Mouse (Mus musculus) spleen, adult 2 months (tissue): ENCODE data around the gene Mtmr12. TPM values are rescaled to one million over a fixed set of nuclear protein-coding genes. Genes with fewer than 3 reads are reported as not detected.
"Not testable (repeated sequence)": the region's sequence is repeated elsewhere in the genome, so short reads cannot be mapped to it uniquely, and the experiment has no call there.

ENCODE experiments used
- DNase-seq, 2 experiments: peaks; one replicate each; pipeline versions ENCODE4 v3.0.0 to v3.0.0-alpha.2; 2012 to 2021; ENCODE audit warnings: low spot score in 2 of 2, low read depth in 1 of 2
- H3K27ac ChIP-seq: fragments of 200-500 bp; 2 replicates; pipeline ENCODE4 v1.5.1; 2012; ENCODE audit warnings: low read length, inconsistent platforms; ENCODE audit not compliant: insufficient read depth
- H3K27me3 ChIP-seq: fragments of 200-500 bp; 2 replicates; pipeline ENCODE4 v1.6.1; 2012; ENCODE audit warnings: mild to moderate bottlenecking, moderate library complexity, low read length, inconsistent platforms; ENCODE audit not compliant: control insufficient read depth, insufficient read depth
- H3K36me3 ChIP-seq: fragments of 200-500 bp; 2 replicates; pipeline ENCODE4 v1.6.1; 2012; ENCODE audit warnings: mild to moderate bottlenecking, low read length, inconsistent platforms; ENCODE audit not compliant: control insufficient read depth, insufficient read depth
- H3K4me1 ChIP-seq: fragments of 200-500 bp; 2 replicates; pipeline ENCODE4 v1.6.1; 2011; ENCODE audit warnings: inconsistent platforms; ENCODE audit not compliant: control insufficient read depth, insufficient read depth, insufficient read length
- H3K4me3 ChIP-seq: fragments of 200-500 bp; 2 replicates; pipeline ENCODE4 v1.5.1; 2011; ENCODE audit warnings: mild to moderate bottlenecking, inconsistent platforms; ENCODE audit not compliant: insufficient read depth, insufficient read length; ENCODE audit errors: extremely low read depth
- CTCF ChIP-seq: fragments of 200-500 bp; IDR thresholded peaks from 2 replicates; pipeline ENCODE4 v1.5.1; 2011; ENCODE audit warnings: mild to moderate bottlenecking, inconsistent platforms; ENCODE audit not compliant: insufficient read depth, insufficient read length, insufficient replicate concordance; ENCODE audit errors: extremely low read depth
- POLR2A ChIP-seq: fragments of 200-500 bp; IDR thresholded peaks from 2 replicates; pipeline ENCODE4 v1.6.1; 2011; ENCODE audit warnings: low read depth, low read length, inconsistent platforms
- WGBS: fragments of 180-500 bp; shearing (Covaris S2); methylation state at CpG from one replicate; pipeline ENCODE4 v1.1.7; 2018; 5-methylcytosine and 5-hydroxymethylcytosine counted together
- polyA plus RNA-seq: library from polyadenylated mRNA; depleted of rRNA; stranded (reverse); fragments of >200 nt; gene quantifications from 2 replicates; pipeline ENCODE4 v1.2.3, GENCODE M21; 2012

The Mtmr12 gene
- polyA plus RNA-seq, 1 experiment = 17.7 TPM

GRCm38 (mm10) chr15:12196410-12197191, 8.2 kb upstream of the Mtmr12 start:
- peak; percentile 69; the same call in 1 of the 2 replicates for TF ChIP-seq CTCF
- TF ChIP-seq POLR2A = no peak
- no peak overlapping the region for H3K27ac ChIP-seq
- peak; percentile 45 to 64 for DNase-seq
- H3K4me1 ChIP-seq = peaks cover 2% of the 10 kb centered on the region; the same call in 1 of the 2 replicates
- no peaks in the 10 kb centered on the region for H3K27me3 ChIP-seq
- H3K4me3 ChIP-seq = no peak overlapping the region
- no peaks in the 10 kb centered on the region for H3K36me3 ChIP-seq
- 37% methylated on average over 22 of the region's 22 CpGs for WGBS

GRCm38 (mm10) chr15:12197361-12197760, 7.5 kb upstream of the Mtmr12 start:
- H3K4me3 ChIP-seq = no peak overlapping the region
- 85% methylated on average over 6 of the region's 6 CpGs for WGBS
- H3K36me3 ChIP-seq = no peaks in the 10 kb centered on the region
- DNase-seq = no peak
- peaks cover 2% of the 10 kb centered on the region; the same call in 1 of the 2 replicates for H3K4me1 ChIP-seq
- H3K27me3 ChIP-seq = no peaks in the 10 kb centered on the region
- H3K27ac ChIP-seq = no peak overlapping the region
- no peak for TF ChIP-seq CTCF
- TF ChIP-seq POLR2A = no peak

- H3K27ac ChIP-seq = no peak overlapping the region
- no peaks in the 10 kb centered on the region for H3K27me3 ChIP-seq
- no peak for DNase-seq
- H3K4me1 ChIP-seq = peaks cover 6% of the 10 kb centered on the region; the same call in 1 of the 2 replicates
- TF ChIP-seq CTCF (no peak), POLR2A (no peak)
- no peaks in the 10 kb centered on the region for H3K36me3 ChIP-seq
- WGBS = 95% methylated on average over 7 of the region's 7 CpGs
- H3K4me3 ChIP-seq = no peak overlapping the region
Measured at GRCm38 (mm10) chr15:12200021-12200420, 4.8 kb upstream of the Mtmr12 start.

GRCm38 (mm10) chr15:12201856-12202255, 3.0 kb upstream of the Mtmr12 start:
- Histone ChIP-seq H3K4me3 (no peak overlapping the region), H3K4me1 (peaks cover 14% of the 10 kb centered on the region), H3K36me3 (no peaks in the 10 kb centered on the region), H3K27me3 (no peaks in the 10 kb centered on the region), H3K27ac (no peak overlapping the region)
- no peak for TF ChIP-seq POLR2A
- no peak for TF ChIP-seq CTCF
- DNase-seq = no peak

GRCm38 (mm10) chr15:12202456-12202855, 2.4 kb upstream of the Mtmr12 start:
- Histone ChIP-seq H3K27me3 (no peaks in the 10 kb centered on the region), H3K27ac (no peak overlapping the region), H3K4me3 (no peak overlapping the region), H3K36me3 (no peaks in the 10 kb centered on the region), H3K4me1 (peaks cover 18% of the 10 kb centered on the region)
- WGBS = 97% methylated on average over 3 of the region's 3 CpGs
- TF ChIP-seq CTCF (no peak), POLR2A (no peak)
- DNase-seq = no peak

- not testable (repeated sequence) for DNase-seq, H3K27me3 ChIP-seq, H3K27ac ChIP-seq, H3K36me3 ChIP-seq, H3K4me3 ChIP-seq
- peaks cover 18% of the 10 kb centered on the region for H3K4me1 ChIP-seq
- 89% methylated on average over 5 of the region's 5 CpGs for WGBS
Measured at GRCm38 (mm10) chr15:12203008-12203407, 1.8 kb upstream of the Mtmr12 start.
